Mouse (Mus musculus) olfactory bulb, adult 2 months (tissue): ENCODE measurements around the gene Pdcl2.

ENCODE experiments used
- CTCF ChIP-seq: fragments of 200-500 bp; IDR thresholded peaks from 2 replicates; pipeline ENCODE4 v1.5.1; 2012; ENCODE audit warnings: low read depth, mild to moderate bottlenecking, low read length, moderate library complexity; ENCODE audit not compliant: insufficient read depth
- POLR2A ChIP-seq: fragments of 200-500 bp; IDR thresholded peaks from 2 replicates; pipeline ENCODE4 v1.6.1; 2012; ENCODE audit warnings: mild to moderate bottlenecking, low read depth, low read length, moderate library complexity; ENCODE audit not compliant: insufficient read depth

GRCm38 (mm10) chr5:76337100-76337499 is 6.1 kb upstream of the Pdcl2 start:
- TF ChIP-seq CTCF: no peak
- TF ChIP-seq POLR2A: no peak
